Mouse (Mus musculus) bone marrow macrophage, adult 2 months (primary cell): ENCODE results near the gene Polr3b. TPM values are rescaled to one million over a fixed set of nuclear protein-coding genes. Genes with fewer than 3 reads are reported as not detected.

Experiments
- H3K27ac ChIP-seq: 2 replicates; pipeline ENCODE4 v1.5.1; 2012; ENCODE audit warnings: low read depth, low read length; ENCODE audit not compliant: insufficient read depth
- H3K4me1 ChIP-seq: 2 replicates; pipeline ENCODE4 v1.6.1; 2012; ENCODE audit warnings: low read length; ENCODE audit not compliant: control insufficient read depth, insufficient read depth
- H3K4me3 ChIP-seq: 2 replicates; pipeline ENCODE4 v1.5.1; 2012; ENCODE audit warnings: mild to moderate bottlenecking, low read length, moderate library complexity; ENCODE audit not compliant: insufficient read depth
- CTCF ChIP-seq: IDR thresholded peaks from 2 replicates; pipeline ENCODE4 v1.5.1; 2012; ENCODE audit warnings: low read depth, mild to moderate bottlenecking, low read length, moderate library complexity
- POLR2A ChIP-seq: IDR thresholded peaks from 2 replicates; pipeline ENCODE4 v1.6.1; 2012; ENCODE audit warnings: mild to moderate bottlenecking, low read depth, low read length, borderline replicate concordance
- polyA plus RNA-seq: library from polyadenylated mRNA; stranded (reverse); fragments of >200 nt; gene quantifications from 2 replicates; pipeline ENCODE4 v1.2.4, GENCODE M21; 2012; ENCODE audit not compliant: missing spikeins, insufficient read depth, insufficient read length

Gene Polr3b
- polyA plus RNA-seq, 1 experiment: 15.4 TPM

GRCm38 (mm10) chr10:84582236-84582635, 39.9 kb upstream of the Polr3b start:
- Histone ChIP-seq H3K27ac (no peak overlapping the region), H3K4me3 (no peak overlapping the region), H3K4me1 (peaks cover 35% of the 10 kb centered on the region)
- TF ChIP-seq CTCF (no peak), POLR2A (no peak)

DNA sequence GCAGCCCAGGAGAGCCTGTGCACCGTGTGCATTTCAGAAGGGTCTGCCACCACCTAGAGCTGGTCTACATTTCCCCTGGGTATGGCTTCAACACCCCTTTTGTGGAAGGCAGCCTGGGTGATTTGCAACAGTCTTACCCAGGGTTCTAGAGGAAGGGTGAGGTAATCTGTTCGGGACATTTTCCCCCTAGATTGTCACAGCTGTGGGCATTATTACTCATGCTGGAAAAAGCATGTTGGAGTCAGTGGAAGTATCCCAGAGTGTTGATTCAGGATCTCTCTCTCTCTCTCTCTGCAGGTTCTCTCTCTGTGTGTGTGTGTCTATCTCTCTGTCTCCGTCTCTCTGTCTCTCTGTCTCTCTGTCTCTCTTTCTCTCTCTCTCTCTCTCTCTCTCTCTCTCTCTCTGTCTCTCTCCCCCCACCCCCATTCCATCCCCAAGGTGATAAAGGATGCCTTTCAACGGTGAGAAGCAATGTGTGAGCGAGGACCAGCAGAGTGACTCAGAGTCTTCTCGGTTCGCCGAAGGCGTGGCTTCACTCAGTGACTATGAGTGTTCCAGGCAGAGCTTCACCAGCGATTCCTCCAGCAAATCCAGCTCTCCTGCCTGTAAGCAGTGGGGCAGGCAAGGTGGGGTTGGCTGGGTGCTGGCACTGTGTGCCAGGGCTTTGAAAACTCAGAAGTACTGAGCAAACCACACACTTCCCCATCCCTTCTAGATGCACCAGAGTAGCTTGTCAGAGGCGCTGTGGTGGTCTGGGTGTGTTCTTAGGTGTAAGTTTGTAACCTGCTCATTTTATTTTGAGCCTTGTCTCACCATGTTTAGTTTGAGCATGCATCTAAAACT, 37.4 kb upstream of the Polr3b start:
- Histone ChIP-seq H3K4me3 (no peak overlapping the region), H3K27ac (no peak overlapping the region), H3K4me1 (peaks cover 24% of the 10 kb centered on the region)
- TF ChIP-seq CTCF (no peak), POLR2A (no peak)

GRCm38 (mm10) chr10:84585294-84585650, 36.8 kb upstream of the Polr3b start:
- Histone ChIP-seq H3K4me3 (no peak overlapping the region), H3K27ac (no peak overlapping the region)
- no peak for TF ChIP-seq CTCF
- TF ChIP-seq POLR2A: no peak

GRCm38 (mm10) chr10:84590956-84591355, 31.1 kb upstream of the Polr3b start:
- TF ChIP-seq POLR2A (no peak), CTCF (no peak)
- H3K4me3 ChIP-seq: no peak overlapping the region
- H3K27ac ChIP-seq: no peak overlapping the region
- peaks cover 2% of the 10 kb centered on the region for H3K4me1 ChIP-seq

More at GRCm38 (mm10) chr10:84585294-84585650, 36.8 kb upstream of the Polr3b start:
- H3K4me1 ChIP-seq: peaks cover 24% of the 10 kb centered on the region

DNA sequence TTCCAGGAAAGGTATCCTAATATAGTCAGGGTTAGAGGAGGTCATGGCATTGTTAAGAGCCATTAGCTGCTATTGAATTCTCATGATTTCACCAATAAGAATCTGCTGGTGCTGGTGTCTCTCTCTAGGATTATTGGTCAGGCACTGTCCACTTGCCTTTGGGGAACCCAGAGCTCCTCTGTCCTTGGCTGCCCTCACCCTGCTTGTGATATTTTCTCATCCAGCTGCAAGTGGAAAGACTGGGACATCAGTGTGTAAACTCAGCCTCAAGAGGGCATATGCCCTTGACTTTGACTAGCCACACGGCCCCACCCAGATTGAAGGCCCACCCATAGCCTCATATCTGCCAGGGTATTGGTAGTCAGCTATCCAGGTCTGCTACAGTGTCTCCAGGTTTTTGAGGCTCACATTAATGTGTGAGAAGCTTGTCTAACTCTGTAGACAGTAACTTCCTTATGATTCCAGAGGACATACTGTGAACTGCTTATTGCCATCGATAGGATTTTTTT, 30.4 kb upstream of the Polr3b start:
- TF ChIP-seq POLR2A (no peak), CTCF (no peak)
- no peaks in the 10 kb centered on the region; the same call in 1 of the 2 replicates for H3K4me1 ChIP-seq
- H3K4me3 ChIP-seq: no peak overlapping the region
- no peak overlapping the region for H3K27ac ChIP-seq

DNA sequence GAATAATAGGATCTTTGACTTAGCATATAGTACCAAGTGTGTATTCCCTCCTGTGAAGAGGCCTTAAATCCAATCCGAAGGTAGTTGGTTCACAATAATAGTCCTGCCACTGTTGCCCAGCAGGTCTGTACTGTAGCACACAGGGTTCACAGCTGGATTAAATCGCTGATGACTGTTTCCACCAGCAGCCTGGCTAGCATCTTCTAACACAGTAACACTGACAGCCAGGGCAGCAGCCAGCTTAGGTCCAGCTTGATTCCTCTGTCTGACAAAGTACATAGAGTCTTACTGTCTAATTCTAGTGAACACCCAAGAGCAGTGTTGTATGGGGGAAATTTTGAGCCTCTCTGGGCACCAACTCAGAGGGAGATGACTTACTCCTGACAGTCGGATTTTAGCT, 29.3 kb upstream of the Polr3b start:
- TF ChIP-seq POLR2A: no peak
- TF ChIP-seq CTCF: no peak
- peaks cover 8% of the 10 kb centered on the region for H3K4me1 ChIP-seq

DNA sequence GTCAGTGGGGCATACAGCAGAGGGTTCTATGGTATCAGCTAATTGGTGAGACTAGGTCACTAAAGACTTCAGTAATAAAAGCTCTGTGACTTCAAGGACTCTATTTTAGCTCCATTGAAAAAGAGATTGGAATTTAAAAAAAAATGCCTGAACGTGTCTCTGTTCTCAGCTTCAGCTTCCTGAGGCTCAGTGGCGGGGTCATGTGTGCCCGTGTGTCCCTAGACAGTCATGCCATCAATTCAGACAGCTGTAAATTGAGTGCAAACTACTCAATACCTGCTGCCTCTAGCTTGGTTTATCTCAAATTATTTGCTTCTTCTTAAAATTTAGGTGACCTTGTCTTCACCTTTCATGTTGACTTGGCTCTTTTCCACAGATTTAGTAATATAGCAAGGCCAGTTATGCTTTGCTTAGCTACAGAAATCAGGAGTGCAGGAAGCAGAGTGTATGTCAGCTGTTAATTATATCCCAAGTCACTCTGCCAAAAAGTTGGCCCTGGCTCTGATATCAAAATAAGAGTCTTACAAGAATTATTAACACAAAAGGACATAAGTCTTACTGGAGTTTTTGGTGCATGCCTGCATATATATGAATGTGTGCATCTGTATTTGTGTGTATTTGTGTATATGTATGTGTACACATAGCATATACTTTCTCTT, 24.8 kb upstream of the Polr3b start:
- no peak for TF ChIP-seq CTCF
- no peak for TF ChIP-seq POLR2A
- Histone ChIP-seq H3K27ac (peak overlapping the region; percentile 19; the same call in 1 of the 2 replicates), H3K4me3 (no peak overlapping the region), H3K4me1 (peaks cover 12% of the 10 kb centered on the region)

More for the DNA sequence above, 29.3 kb upstream of the Polr3b start:
- no peak overlapping the region for H3K27ac ChIP-seq
- H3K4me3 ChIP-seq: no peak overlapping the region

DNA sequence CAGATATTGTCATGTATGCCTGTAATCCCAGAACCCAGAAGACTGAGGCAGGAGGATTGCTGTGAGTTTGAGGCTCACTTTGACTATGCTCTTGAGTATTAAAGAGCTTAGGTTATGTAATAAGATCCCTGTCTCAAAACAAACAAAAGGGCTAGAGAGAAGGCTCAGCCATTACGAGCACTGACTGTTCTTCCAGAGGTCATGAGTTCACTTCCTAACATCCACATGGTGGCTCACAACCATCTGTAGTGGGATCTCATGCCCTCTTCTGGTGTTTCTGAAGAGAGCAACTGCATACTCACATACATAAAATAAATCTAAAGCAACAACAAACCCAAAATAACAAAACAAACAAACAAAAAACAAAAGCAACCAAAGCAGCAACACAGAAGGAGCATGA, 23.9 kb upstream of the Polr3b start:
- Histone ChIP-seq H3K27ac (no peak overlapping the region), H3K4me1 (peaks cover 12% of the 10 kb centered on the region), H3K4me3 (no peak overlapping the region)
- no peak for TF ChIP-seq POLR2A
- no peak for TF ChIP-seq CTCF

GRCm38 (mm10) chr10:84600136-84600535, 22.0 kb upstream of the Polr3b start:
- Histone ChIP-seq H3K27ac (no peak overlapping the region), H3K4me1 (peaks cover 12% of the 10 kb centered on the region), H3K4me3 (no peak overlapping the region)
- no peak for TF ChIP-seq CTCF
- no peak for TF ChIP-seq POLR2A

DNA sequence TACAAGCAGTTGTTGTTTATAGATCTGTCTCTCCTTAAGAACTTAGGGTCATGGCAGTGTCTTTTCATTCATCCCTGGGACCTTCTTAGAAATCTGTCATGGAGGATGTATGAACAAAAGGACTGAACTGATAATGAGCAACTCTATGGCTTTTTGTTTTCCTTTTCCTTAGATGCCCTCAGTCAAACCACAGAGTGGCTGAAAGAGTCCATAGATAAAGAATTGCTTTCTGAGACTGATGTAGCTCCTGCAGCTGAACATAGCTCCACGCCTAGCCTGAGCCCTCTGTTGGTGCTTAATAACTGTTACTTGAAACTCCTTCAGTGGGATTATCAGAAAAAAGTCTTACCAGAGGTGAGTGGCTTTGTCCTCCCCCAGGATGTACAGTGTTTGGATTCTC, 17.8 kb upstream of the Polr3b start:
- H3K27ac ChIP-seq: no peak overlapping the region
- no peaks in the 10 kb centered on the region for H3K4me1 ChIP-seq
- TF ChIP-seq CTCF (no peak), POLR2A (no peak)
- no peak overlapping the region for H3K4me3 ChIP-seq
